Mouse (Mus musculus) spleen, postnatal 36 days (tissue): ENCODE data around the gene Rcor1.

Experiments used
- DNase-seq, 2 experiments: peaks; one replicate each; pipeline ENCODE4 v3.0.0; 2022; ENCODE audit warnings: low spot score in 2 of 2, mixed read lengths in 1 of 2

The Rcor1 gene

DNA sequence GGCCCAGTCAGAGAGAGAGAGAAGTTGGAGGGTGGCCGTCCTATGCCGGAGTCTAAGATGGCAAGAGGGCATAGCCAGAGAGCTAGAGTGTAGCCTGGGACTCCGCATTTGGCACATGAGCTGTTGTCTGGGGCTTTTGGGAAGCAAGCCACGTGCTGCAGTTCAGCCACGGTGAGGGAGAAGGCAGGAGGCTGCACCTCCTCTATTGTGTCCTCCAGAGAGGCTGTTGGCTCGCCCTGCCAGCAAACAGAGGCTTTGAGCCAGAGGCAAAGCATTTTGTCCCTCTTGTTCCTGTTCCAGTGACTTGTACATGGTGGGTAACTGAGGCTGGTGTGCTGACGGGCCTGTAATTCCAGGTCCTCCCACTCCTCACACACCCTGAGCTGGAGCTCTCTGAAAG, 95.0 kb downstream of the Rcor1 start:
- DNase-seq, result no peak

DNA sequence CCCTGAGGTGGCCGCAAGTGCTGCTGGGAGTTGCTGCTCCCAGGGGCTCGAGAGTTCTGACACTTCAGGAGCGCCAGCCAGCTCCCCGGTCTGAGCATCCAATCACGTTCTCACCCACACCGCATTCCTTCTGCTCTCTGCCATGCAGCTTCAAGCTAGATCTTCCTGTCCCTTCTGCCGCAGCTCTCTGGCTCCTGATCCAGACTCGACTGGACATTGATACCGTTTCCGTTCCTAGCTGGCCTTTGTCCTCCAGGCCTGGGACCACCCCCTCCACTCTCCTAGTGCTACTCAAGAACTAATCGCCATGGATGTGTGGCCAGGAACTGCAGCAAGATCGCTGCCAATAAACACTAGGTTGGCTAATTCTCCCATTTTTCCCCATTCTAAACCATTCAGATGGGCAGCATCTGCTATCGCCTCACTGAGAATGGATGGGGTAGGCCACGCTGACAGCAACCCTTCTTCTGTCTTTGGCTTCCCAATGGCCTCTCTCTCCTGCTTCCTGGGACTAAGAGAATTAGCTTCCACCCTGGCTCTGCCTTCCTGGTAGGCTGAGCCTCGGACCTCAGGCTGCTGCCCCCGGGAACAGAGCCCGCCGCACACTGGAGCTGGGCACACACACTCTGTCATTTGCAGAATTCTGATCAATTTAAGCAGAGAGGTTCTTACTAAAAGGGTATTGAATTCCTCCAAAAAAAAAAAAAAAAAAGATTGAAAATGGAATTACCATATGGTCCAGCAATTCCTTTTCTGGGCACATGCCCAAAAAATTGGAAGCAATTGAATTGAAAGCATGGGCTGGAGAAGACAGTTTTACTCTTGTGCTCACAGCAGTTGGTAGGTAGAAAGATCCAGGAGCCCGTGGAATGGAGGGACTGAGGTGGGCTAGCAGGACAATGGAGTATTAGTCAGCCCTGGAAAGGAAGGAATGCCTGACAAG, 95.9 kb downstream of the Rcor1 start:
- DNase-seq, result no peak

DNA sequence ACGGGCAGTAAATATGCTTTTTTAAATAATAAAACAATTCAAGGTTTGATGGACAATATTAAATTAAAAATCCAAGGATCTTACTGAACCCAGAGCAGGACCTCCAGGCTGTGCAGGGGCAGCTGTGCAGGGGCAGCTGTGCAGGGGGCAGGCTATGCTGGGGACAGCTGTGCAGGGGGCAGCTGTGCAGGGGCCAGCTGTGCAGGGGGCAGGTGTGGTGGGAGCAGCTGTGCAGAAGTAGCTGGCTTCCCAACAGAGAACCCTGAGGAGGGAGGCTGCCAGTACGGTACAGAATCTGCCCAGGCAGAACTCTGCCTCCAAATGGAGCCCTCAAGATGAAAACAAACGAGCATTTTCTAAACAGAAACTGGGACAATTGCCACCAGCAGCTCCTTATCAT, 96.8 kb downstream of the Rcor1 start:
- DNase-seq, result no peak

DNA sequence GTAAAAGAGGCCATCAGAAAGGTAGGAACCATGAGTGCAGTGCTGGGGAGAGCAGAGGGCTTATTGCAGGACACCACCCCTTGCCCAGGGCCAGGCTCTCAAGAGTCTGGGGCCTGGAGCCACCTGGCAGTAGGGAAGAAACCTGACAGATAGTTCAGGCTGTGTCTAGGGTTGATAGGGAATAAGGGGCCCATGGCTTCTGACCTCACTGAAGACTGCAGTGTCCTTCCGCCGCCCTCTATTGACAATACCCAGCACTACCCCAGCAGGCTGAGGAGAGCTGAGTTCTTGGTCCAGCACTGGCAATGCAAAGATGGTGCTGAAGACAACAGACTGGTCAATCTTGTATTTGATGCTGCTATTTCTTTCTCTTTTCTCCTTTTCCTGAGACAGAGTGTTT, 97.9 kb downstream of the Rcor1 start:
- DNase-seq, result peak; percentile 28 to 30

DNA sequence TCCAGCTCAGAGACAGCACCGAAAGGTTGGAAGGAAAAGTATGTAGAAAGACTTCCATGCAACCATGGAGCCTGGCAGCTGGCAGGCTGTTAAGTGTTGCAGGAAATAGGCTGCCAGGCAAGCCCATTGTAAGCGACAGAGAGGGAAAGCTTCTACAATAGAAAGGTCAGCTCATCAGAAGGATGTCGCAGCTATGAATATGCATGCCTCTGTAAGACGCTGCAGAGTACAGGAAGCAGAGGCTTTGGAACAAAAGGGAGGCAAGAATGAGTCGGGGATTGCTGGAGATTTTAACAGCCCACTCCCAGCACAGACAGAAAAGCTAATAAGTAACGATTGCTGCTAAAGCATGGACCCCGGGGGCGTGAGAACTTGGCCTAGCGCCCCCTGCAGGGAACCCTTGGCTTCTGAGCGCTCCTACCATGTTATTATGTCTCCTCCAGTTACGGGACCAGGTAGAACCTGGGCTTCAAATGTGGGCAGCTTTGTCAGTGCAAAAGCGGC, 103.9 kb downstream of the Rcor1 start:
- no peak for DNase-seq

DNA sequence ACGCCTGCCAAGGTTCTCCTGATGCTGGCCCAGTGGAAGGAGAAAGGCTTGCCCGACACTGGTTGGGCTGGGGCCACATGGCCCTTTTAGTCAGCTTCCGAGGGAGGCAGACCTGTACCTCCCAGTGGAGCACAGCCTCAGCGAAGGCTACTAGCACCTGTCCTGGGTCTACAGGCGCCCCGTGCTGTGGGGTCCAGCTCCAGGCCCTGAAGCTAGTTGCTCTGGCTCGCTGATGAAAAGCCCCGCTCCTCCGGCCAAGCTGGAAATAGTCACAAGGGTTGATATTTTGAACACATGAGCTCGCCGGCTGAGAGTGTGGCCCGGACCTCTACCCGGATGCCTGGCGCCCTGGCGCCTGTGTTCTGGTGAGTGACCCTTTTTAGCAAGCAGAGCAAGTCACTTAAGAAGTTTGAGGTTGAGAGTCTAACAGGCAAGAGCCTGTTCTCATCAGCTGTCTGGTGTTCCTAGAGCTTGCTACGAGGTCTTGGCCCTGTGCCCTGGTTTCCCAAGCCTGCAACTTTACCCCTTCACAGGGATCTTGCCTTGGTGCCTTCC, 104.4 kb downstream of the Rcor1 start:
- DNase-seq, result no peak

DNA sequence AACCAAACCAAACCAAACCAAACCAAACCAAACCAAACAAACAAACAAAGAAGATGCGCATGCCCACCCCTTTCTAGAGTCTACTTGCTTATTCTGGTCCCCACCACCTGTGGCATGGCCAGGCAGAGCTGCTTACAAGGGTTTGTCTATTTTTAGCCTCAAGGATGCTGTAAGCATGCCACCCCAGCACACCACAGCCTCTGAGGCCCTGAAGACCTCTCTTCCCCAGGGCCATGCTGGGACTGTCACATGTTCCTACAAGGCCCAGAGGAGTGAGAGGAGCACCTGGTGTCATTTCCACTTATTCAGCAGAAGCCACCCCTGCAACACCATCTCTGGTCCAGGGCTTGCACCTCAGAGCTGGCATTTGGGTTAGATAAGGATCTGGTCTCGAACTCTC, 105.4 kb downstream of the Rcor1 start:
- no peak for DNase-seq

DNA sequence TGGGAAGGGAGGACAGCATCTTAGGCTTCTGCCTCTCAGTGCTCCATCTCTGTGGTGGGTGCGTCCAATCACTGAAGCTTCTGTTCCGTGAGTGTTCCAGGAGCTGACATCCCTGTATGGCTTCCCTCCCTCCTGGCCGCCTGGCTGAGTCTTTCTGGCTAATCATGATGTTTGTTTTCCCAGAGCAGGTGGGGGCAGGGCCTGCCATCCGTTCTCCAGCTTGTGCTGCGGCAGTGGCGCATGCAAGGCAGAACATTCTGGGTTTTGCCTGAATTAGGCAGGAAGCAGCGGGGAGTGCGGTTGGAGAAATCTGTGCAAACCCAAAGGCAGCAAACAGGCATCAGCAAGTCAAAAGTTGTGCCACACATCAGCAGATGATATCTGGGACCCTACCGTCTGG, 106.1 kb downstream of the Rcor1 start:
- DNase-seq, result no peak

DNA sequence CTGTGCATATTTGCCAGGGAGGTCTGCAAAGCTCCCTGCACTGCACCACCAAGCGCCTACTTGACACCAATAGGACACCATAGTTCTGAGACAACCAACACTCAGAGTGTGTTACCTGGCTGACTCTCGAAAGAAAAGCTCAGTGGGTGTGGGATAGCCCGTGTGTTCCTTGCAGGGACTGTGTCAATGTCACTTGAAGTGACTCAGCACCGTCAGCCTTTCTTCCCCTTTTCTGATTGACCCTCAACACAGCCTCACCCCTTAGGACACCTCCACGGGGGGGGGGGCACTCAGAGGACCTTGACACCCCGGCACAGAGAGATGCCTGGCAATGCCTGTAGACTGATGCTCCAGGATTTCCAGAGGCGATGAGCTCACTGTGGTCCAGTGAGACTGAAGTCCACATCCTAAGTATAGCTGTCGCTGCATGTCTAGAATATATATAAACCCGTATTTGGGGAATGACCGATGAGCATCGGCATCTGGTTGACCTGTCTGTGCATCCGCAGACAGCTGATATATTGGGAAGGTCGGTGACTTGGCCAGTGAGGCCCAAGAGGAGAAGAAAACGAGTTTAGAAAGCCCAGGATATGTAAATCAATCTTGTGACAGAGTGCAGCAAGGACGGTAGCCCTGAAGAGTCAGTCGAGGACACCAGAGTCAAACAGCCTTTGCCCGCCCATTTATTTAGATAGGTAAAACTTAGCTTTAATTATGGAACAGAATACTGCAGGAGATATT, 110.5 kb downstream of the Rcor1 start:
- DNase-seq, result no peak

DNA sequence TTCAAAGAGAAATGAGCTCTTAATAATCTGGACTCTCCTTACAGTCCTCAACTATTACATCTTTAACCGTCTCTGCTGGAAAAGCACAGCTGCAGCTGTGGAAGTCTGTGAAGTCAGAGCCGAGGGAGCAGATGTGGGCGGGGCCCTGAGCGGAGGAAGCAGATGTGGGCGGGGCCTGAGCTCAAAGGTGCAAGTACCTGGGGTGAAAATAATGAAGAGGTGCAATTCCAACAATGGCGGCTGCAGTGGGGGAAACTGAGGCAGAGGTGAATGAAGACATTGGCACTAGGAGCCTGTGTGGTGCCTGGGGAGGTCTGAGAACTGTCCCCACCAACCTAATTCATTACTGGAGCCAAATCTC, 111.1 kb downstream of the Rcor1 start:
- peak; percentile 55 to 63 for DNase-seq

DNA sequence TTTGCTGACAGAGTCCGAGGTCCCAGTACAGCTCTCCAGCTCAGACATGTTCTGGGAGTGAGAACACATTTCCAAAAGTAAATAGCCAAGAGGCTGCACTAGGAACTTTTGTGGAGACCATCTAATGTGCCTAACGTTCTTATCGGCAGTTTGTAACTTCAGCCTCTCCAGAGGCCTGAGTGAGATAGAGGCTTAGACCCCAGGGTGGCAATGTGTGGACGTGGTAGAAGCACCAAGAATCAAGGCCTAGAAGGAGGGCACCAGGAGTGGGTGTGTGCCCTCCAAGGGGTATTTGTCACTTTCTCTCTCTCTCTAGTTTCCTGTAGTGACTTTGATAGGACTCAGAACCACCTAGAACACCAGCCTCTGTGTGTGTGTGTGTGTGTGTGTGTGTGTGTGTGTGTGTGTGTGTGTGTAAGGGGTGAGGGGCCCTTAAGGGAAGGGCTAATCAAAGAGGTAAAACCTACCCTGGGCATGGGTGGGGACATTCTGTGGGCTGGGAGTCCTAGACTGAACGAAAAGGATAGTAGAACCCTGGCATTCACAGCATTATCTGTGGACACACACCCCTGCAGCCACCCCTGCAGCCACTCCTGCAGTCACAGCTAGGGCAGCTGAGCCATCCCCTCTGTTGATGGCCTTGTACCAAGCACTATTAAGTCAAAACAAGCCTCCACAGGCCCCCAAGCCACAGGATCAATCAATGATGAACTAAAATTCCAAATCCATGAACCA, 112.4 kb downstream of the Rcor1 start:
- no peak for DNase-seq

DNA sequence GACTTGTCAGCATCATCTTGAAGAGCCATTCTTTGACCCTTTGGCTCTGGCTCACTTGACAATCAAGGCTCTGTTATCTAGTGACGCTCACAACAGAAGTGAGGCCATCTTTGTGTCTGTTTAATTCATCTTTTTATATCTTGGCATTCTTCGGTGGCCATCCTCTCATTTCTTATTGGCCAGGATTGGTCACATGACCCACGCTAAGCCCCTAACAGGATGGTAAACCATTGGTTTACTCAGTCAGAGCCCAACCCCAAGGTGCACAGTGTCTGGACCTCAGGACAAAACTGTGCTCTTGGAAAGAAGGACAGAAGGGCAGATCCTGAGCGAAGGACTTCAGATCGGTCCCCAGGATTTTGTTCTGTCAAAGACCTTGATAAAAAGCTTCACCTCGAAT, 113.4 kb downstream of the Rcor1 start:
- no peak for DNase-seq

DNA sequence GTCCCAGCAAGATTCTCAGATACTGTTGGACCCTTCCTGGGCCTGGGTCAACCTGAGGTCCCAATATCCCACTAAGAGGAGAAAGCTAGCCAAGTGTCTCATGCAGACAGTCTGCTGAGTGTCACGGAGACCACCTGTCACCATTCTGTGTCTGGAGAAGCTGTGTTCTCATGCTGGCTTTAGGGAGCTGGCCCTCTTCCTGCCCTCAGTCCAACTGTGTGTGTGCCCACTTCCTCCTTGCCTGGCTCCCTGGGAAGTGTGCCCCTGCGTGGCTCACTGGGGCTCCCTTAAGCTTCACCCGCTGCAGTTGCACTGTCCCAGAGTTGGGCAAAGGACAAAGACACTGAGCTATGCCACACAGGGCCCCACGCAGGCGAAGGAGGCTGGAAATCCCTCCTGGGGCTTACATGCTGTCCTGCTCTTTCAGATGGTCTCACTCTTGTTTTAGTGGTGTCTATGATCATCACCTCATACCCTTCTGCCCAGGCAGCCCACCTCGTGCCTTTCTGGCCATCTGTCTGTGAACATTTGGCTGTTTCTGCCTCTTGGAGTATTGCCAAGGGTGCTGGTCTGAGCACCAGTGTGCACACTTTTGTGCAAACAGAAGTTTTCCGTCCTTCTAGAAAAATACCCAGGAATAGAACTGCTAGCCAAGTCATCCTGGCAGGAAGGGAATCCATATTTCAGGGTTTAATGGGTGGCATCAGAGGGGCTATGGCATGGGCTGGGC, 114.0 kb downstream of the Rcor1 start:
- no peak for DNase-seq

DNA sequence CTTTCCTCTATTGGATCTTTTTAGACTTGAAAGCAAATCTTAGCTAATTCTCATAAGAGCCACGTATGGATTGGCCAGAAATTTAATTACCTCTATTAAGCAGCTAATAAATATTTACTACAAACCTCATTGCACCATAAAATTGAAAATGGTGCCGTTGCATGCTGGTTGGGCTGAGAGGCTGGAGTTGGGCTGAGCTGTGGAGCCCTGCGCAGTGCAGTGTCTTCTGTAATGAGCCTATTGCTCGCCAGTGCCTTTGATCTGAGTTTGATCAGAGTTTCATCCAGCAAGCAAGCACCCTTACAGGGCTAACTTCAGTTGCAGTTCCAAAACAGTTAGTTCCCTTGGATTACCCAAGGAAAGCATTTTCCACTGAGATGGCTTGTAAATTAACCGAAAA, 114.8 kb downstream of the Rcor1 start:
- DNase-seq, result no peak

DNA sequence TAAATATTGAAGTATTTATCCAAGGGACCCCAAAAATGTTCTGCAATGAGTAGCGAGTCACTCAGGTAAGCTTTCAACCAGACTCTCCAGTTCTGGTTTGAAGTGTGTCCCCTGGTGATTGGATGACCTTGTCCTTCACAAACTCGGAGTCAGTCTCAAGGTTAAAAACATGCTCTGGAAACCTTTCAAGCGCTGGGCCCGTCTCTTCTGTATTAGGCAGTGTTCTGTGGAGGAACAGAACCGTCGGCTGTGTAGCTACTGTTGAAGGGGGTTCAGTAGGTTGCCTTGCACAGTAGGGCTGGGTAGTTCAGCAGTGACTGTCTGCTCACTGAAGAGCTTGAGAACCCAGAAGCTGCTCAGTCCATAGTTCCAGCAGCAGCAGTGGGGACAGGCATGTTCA, 115.5 kb downstream of the Rcor1 start:
- DNase-seq, result no peak

DNA sequence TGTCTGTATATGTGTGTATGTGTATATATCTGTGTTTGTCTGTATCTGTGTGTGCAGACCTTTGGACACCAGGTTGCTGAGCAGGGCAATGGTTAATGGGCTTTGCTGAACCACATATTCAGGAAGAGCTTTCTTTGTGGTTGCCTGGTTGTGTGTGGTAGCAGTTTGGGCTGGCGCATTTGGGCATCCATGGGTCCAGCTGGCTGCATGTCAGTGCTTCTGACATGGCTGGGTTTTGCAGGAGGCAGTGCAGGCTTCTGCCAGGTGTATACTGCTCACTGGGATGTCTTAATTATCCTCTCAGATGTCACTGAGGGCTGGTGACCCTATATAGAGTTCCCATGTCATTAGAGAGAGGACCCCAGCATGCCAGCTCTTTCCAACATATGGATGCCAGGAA, 116.6 kb downstream of the Rcor1 start:
- no peak for DNase-seq

DNA sequence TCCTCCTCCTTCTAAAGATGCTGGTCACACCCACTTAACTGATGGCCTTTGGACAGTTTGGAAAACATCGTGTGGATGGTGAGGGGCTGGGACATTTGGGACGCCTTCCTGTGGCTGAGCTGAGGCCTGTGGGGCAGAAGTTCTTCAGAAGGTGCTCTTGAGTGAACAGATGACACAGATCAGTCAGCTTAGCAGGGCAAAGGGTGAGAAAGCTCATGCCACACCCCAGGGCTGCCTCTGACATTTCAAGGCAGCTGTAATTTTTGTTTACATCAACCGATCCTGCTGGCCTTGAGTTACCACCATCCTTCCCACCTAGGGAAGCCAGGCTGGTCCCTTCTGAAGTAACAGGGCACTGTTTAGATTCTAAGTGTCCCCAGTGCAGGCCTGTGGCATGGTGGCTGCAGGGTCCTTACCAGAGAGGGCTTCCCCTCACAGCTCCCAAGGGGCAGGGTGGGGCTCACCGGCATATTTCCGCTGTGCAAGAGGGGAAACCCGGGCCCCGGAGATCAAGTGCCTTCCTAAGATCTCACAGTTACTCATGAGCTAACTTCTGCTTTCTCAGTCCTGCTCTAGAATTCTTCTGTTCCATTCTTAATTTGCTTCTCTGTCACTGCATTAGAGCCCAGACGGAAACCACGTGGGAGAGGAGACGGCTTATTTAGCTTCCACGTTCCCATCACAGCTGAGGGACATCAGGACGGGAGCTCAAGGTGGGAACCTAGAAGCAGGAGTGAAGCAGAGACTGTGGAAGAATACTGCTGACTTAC, 120.7 kb downstream of the Rcor1 start:
- peak; percentile 98 for DNase-seq

DNA sequence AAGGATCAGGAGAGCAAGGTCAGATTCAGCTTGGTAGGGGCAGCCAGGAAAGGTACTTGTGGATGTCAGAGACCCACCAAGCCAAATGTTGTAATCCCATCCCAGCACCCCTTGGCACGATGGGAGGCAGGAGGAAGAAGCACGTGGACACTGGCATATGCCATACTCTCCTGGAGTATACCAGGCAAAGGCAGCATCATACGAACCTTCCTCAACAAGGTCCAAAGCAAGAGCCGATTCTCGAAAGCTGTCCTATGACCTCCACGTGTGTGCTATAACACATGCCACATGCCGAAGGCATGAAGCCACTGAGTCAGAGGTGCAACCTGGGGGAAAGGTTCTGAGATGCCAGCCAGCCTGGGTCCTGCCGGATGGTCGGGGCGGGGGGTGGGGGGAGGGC, 121.7 kb downstream of the Rcor1 start:
- DNase-seq, result no peak

DNA sequence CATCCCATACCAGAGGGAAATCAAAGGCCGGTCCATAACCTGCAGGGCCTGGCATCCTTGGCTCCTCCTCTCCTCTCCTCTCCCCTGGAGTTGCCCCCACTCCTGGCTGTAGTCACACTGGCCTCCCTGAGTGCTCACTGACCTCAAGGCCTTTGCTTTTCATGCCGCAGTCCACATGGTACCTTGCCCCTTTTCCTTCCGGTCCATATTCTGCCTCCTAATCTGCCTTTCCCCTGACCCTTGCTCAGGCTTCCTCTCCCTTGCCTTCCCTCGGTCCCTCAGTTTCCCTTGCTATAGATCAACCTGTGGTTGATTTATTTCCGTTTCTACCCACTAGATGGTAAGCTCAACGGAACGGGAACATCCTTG, 122.8 kb downstream of the Rcor1 start:
- no peak for DNase-seq

DNA sequence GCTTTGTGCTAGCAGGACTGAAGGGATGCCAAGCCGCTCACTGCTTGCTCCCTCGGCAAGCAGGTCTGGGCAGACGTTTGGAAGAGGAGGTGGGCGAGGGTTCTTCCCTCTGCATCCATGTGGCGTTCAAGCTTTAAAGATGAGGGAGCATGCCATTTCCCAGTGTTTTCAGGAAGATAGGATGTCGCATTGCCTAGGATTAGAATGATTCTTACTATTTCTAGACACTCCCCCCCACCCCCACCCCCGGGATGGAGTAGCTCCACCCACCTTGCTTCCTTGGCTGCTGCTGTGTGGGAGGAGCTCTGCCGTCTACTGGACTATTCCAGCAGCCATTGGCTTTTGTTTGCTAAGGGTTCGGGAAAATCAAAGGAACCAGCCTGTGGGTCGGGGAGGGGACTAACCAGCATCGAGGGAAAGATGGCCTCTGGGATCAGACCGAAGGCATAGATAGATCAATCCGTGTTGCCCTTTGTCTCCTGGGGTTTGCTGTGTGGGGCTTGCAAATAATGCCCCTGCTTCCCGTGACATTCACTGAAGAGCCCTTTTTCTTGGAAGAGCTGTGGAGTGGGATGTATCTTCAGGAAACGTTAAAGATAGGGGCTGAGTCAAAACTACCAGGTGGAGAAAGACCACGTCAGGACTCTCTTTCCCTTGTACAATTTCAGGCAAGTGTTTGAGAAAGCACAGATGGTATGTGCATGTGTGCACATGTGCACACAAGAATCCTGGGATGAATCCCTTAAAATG, 123.3 kb downstream of the Rcor1 start:
- DNase-seq, result no peak
